Mouse (Mus musculus) cortical plate, adult 2 months (tissue): ENCODE data around the gene Edaradd. TPM values are rescaled to one million over a fixed set of nuclear protein-coding genes. Genes with fewer than 3 reads are reported as not detected.

ENCODE experiments used
- H3K27ac ChIP-seq: fragments of 200-500 bp; 2 replicates; pipeline ENCODE4 v1.5.1; 2012; ENCODE audit warnings: low read length, control low read depth, inconsistent platforms; ENCODE audit not compliant: insufficient read depth
- H3K4me1 ChIP-seq: fragments of 200-500 bp; 2 replicates; pipeline ENCODE4 v1.6.1; 2011; ENCODE audit warnings: low read length; ENCODE audit not compliant: control insufficient read depth, insufficient read depth
- H3K4me3 ChIP-seq: fragments of 200-500 bp; 2 replicates; pipeline ENCODE4 v1.5.1; 2011; ENCODE audit warnings: mild to moderate bottlenecking, low read length, control low read depth; ENCODE audit not compliant: insufficient read depth
- CTCF ChIP-seq: fragments of 200-500 bp; IDR thresholded peaks from 2 replicates; pipeline ENCODE4 v1.5.1; 2011; ENCODE audit warnings: mild to moderate bottlenecking, control low read depth, low read length; ENCODE audit not compliant: insufficient read depth; ENCODE audit errors: extremely low read depth
- POLR2A ChIP-seq: fragments of 200-500 bp; IDR thresholded peaks from 2 replicates; pipeline ENCODE4 v1.6.1; 2011; ENCODE audit warnings: mild to moderate bottlenecking, low read length, control low read depth; ENCODE audit not compliant: insufficient read depth; ENCODE audit errors: extremely low read depth
- polyA plus RNA-seq: library from polyadenylated mRNA; depleted of rRNA; stranded (reverse); fragments of >200 nt; gene quantifications from 2 replicates; pipeline ENCODE4 v1.2.3, GENCODE M21; 2012

Edaradd gene
- polyA plus RNA-seq, 1 experiment: 0.10 TPM

DNA sequence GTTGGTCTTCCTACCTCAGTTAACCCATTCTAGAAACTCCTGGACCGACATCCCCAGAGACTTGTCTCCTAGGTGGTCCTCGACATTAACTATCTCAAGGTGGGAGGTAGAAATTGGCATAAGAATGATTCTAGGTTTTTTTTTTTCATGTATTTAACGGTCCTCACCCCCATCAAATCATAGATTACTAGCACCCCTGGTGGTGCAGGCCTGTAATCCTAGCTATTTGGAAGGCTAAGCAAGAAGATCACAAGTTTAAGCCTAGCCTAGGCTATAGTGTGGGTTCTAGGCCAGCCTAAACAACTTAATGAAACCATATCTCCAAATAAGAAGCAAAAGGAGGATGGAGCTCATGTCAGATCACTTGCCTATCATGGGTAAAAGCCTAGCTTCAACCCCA is 38.8 kb upstream of the Edaradd start:
- no peaks in the 10 kb centered on the region for H3K4me1 ChIP-seq
- TF ChIP-seq POLR2A (no peak), CTCF (no peak)
- H3K4me3 ChIP-seq: no peak overlapping the region
- H3K27ac ChIP-seq: no peak overlapping the region

DNA sequence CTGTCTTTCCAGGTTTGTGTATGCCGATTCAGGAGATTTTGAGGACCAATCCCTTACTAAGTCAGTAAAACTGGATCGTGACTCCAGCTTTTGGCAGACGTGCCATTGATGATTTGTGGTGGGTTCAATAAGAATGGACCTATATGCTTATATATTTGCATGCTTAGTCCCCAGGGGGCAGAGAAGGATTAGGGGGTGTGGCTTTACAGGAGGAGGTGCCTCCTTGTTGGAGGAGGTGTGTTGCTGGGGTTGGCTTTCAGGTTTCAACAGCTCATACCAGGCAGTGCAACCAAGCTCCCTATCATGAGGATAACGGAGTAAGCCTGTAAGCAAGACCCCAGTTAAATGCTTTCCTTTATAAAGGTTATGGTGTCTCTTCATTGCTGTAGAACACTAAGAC is 34.0 kb upstream of the Edaradd start:
- no peak overlapping the region for H3K27ac ChIP-seq
- TF ChIP-seq CTCF: no peak
- TF ChIP-seq POLR2A: no peak
- no peaks in the 10 kb centered on the region for H3K4me1 ChIP-seq
- no peak overlapping the region for H3K4me3 ChIP-seq

DNA sequence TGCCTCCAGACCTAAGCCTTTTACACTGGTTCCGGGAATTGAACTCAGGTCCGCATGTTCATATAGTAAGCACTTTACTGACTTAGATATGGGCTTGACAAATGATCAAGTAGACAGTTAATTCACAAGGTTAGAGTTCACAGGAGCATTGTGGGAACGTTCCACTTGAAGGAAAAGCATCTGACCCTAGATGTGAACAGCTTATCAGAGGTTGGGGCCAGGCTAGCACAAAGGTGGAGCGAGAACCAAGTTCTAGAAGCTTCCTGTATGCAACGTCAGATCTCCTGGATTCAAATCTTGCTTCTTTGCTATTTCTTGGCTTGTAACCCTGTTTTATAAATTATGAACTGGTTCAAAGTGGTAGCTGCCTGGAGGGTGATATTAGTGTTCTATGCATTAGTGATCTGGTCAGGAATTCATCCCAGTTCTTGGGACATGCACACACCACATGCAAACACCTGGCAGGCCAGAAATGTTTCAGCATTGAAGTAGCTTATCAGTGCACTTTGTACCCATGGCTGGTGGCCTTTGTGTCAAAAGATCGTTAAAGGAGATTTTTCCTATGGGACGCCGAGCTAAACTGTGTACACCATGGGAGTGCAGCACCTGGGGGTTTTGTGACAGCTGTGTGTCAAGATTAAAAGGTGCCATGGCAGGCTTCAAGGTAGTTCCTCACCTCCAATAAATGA is 23.8 kb upstream of the Edaradd start:
- H3K27ac ChIP-seq: no peak overlapping the region
- no peak overlapping the region for H3K4me3 ChIP-seq
- no peaks in the 10 kb centered on the region for H3K4me1 ChIP-seq
- TF ChIP-seq POLR2A (no peak), CTCF (no peak)

DNA sequence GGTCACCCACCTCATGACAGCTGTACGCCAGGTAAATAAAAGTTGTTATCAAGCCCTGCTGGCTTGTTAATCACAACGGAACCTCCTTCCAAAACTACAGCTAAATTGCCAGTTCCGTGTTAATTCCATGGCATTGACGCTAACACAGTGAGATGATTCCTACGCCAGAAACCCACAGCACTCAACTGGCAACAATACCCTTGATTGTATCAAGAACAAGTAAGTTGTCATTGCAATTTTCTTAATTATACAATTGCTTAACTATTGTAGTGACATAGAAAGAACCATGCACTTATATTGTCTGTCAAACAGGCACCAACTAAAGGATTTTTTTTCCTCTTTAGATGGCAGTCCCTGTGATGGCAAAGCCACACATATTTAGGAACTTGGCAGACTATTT is 23.0 kb upstream of the Edaradd start:
- Histone ChIP-seq H3K4me1 (no peaks in the 10 kb centered on the region), H3K4me3 (no peak overlapping the region)
- TF ChIP-seq CTCF (no peak), POLR2A (no peak)

DNA sequence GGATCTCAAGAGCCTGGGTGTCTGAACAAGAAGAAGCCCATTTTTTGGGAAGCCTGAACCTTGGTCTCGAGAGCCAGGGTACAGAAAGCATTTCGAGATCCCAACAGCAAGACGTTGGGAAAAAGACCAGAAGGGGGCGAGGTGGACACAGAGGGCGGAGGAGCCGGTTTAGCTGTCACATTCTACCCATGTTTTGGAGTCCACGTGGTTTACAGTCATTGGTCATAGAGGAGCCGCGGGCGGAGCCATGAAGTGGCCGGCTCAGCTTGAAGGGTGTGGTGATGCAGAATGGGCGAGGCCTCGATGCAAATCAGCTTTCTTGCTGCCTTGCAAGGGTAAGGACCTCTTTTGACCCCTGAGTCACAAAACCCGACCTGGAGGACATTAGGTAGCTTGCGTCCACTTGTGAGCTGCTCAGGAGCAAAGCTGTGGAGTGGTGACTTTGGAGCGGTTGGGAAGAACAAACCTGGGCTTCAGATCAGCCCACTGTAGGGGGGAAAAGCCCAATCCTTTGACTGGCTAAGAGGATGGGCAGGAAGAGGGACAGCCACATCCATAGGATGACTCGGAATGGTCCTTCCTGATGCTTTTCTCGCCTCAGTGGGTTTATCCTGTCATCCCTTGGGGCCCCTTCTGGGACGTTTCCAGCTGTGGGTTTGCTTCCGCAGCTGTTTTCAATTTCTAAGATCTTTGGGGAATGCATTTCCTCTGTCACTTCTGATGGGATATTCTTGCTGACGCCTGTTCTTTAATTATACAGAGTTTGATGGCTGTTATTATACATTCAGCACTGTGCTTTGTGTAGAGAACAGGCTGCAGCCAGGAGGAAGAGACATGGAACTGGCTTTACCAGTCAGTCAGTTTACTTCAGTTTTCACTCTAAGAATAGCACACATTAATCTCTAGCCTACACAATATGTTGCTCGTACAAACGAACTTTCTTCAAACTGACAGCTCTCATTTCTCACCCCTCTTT is 22.1 kb upstream of the Edaradd start:
- Histone ChIP-seq H3K27ac (no peak overlapping the region), H3K4me3 (no peak overlapping the region), H3K4me1 (no peaks in the 10 kb centered on the region)
- TF ChIP-seq POLR2A (no peak), CTCF (0 out of 2 replicates have a peak, but pooled peaks have one; percentile 0)

More for the DNA sequence above, 23.0 kb upstream of the Edaradd start:
- H3K27ac ChIP-seq: no peak overlapping the region

DNA sequence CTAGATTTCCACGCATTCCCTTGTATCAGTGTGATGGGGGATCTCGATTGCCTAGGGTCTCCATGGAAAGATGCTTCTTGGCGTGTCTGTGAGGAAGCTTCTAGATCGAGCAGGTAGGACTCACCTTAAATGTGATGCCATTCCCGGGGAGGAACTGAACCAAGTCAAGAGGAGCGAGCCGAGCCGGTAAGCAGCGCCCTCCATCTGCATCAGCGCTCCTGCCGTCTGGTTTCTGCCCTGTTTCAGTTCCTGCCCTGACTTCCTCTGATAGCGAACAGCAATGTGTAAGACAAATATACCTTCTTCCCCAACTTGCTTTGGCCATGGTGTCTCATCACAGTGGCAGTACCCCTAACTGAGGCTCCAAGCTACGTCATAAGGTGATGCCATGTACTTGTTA is 19.9 kb upstream of the Edaradd start:
- Histone ChIP-seq H3K27ac (no peak overlapping the region), H3K4me3 (peak overlapping the region; percentile 15; the same call in 1 of the 2 replicates), H3K4me1 (no peaks in the 10 kb centered on the region)
- TF ChIP-seq POLR2A (no peak), CTCF (no peak)

DNA sequence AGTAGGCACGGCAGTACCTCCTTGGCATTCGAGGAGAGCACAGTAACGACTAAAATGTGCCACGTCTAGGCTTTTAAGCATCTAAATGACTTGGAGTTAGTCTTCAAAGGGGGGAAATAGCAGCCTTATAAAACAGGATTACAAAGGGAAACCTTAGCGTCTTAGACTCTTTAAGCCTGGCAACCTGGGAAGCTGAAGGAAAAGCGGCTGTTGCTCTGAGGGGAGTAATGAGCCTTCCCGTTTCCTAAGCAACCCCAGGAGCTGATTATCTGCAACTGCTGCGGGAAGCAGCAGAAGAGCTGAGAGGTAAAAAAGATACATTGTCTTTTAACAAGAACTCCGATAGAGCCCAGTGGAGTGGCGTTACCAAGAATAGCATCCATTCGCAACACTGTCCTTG is 19.5 kb upstream of the Edaradd start:
- Histone ChIP-seq H3K27ac (no peak overlapping the region), H3K4me3 (peak overlapping the region; percentile 15; the same call in 1 of the 2 replicates), H3K4me1 (no peaks in the 10 kb centered on the region)
- TF ChIP-seq CTCF (no peak), POLR2A (no peak)

DNA sequence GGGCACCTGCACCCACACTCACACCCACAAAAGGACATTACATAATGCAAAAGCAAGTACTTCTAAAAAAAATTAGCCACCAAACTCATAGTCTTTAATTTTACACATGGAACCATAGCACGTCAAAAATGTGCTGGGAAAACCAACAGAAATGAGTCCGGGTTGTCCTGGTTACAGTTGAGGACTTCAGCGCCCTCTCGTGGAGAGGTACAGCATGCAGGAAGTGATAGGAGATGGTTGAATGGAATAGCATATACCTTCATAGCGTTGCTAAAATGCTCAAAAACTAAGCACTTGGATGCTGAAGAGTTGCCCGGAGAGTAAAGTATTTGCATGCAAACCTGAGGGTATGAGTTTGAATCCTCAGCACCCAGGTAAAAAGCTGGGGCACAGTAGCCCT is 17.7 kb upstream of the Edaradd start:
- TF ChIP-seq POLR2A: no peak
- peak; percentile 32; the same call in 1 of the 2 replicates for TF ChIP-seq CTCF
- Histone ChIP-seq H3K27ac (no peak overlapping the region), H3K4me1 (no peaks in the 10 kb centered on the region), H3K4me3 (no peak overlapping the region)

DNA sequence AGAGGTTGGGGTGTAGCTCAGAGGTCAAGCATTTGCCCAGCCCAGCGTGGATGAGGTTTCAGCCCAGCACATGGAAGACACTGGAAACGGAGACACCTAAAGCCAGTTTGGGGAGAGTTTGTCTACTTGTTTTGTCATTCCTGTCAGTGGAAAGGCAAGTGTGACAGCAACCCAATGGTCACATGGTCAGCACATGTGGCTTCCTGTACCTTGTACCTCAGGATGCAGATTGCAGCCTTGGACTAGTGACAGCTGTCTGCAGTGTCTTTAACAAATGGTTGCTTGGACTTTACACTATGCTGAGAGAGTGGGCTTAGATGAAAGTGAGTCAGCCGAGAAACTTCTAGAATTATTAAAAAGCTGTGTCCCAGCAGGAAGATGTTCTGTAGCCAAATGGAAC is 14.4 kb upstream of the Edaradd start:
- TF ChIP-seq CTCF (no peak), POLR2A (no peak)
- no peaks in the 10 kb centered on the region for H3K4me1 ChIP-seq
- H3K4me3 ChIP-seq: no peak overlapping the region
- no peak overlapping the region for H3K27ac ChIP-seq

DNA sequence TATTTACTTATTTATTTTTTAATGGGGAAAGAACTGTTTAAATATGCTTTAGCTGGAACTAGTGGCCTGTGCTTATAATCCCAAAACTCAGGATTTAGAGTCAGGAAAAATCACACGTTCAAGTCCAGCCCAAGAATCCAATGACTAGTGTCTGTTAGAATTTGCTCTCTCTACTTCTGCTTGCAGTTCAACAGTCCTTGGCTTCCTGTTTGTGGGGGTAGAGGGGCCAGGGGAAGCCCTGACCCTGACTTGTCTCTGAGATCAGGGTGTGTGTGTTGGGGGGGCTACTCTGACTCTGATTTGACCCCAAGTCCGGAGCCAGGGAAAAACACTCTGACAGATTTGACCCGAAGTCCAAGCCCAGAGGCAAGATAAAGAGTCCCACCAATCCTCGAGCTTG is 5.4 kb upstream of the Edaradd start:
- TF ChIP-seq CTCF (no peak), POLR2A (no peak)

More for the DNA sequence above, 5.4 kb upstream of the Edaradd start:
- H3K4me1 ChIP-seq: no peaks in the 10 kb centered on the region
- no peak overlapping the region for H3K4me3 ChIP-seq
- no peak overlapping the region for H3K27ac ChIP-seq
